Mouse (Mus musculus) testis, postnatal 10 days (tissue): ENCODE data around the gene Nckipsd.

Experiments
- DNase-seq: peaks from one replicate; pipeline ENCODE4 v3.0.0; 2021; ENCODE audit warnings: low spot score

Nckipsd gene

GRCm38 (mm10) chr9:108848419-108848818 lies 40.3 kb downstream of the Nckipsd start:
- no peak for DNase-seq

- DNase-seq = no peak
Measured at GRCm38 (mm10) chr9:108852976-108853375, 44.8 kb downstream of the Nckipsd start, which contains the start of gene Slc26a6. Slc26a6 (plus strand) TSS chr9:108853283.

DNA sequence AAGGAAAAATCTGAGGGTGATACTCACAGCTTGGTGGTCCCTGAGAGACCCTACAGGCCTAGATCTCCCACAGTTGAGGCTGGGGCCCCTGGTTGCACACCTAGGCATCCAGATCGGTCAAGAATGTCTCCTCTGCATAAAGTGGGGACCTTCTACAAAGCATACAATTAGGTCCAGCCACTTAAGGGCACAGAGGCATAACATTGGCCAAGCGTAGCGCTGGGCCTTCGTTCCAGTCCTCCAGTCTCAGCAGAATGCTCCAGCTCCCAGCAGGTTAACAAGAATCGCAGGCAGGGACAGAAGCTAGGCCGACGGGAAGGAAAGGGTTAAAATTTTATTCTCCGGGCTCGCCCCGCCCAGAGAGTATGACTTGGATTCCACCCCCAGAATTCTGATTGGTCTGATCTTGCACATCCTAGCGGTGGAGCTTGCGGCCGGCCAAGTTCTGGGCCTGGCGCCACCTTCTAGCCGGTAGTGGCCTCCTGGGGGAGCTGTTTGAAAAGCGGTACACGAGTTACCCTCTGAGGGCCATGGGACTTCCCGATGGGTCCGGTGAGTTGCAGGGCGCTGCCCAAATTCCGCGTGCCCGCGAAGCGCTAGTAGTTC lies 45.6 kb downstream of the Nckipsd start:
- peak; percentile 89 for DNase-seq

GRCm38 (mm10) chr9:108854241-108854696 lies 46.1 kb downstream of the Nckipsd start:
- DNase-seq = peak; percentile 88

DNA sequence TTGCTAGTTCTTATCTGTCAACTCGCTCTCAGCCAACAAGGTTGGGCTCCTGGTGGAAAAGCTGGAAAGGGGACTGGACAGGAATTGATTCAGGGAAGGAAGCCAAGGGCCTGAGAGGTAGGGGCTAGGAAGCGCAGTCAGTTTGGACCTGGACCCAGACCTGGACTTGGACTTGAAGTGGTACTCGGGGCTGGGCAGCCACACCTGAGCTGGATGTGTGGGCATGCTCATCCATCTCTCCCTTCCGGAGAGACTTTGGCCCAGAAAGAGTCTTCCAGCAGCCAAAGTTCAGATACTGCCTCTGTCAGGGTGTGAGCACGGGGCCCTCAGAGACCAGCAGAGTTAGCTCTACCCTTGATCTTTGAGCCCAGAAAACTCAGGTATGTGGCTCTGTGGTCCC lies 47.2 kb downstream of the Nckipsd start:
- DNase-seq = no peak

GRCm38 (mm10) chr9:108858792-108859527 lies 50.8 kb downstream of the Nckipsd start:
- DNase-seq = no peak
